Mouse (Mus musculus): ENCODE results near the gene Cnksr3.

Cnksr3 gene

DNA sequence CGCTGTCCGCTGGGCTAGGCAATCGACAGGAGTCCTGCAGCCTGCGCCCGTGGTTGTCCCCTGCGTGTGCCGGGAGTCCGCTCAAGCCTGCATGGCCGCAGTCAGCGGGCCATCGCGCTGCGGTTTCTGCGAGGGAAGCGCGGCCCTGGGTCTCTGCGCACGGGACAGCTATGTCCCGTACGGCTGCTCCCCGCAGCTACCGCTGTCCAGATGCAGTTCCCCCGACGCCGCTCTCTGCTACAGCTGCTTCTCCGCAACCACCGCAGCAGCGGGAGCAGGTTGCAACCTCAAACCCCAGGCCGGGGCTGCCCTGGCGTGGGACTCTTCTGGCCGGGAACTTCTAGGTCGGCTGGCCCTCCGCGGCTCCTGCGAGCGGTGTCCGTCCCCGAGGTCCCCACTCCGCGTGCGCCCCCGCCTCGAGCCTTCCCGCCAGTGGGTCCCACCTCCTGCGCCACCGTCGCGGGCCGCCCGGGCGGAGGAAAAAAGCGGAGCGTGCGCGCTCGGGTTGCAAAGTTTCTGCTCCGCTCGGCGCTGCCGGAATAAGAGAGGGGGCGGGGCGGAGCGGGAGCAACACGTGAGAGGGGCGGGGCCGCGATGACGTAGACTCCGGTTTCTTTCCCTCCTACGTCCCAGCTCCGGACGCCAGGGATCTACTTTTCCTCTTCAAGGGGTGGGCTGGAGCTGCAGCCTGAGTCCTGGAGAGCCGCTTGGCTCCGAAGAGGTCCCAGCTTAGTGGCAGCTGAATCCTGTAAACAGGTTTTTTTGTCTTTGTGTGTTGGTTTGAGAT, at the start of gene Cnksr3:
Gene Cnksr3, minus strand, starts transcription at position 542 of the 787 bp plus-strand sequence.
- peak; percentile 94 for DNase-seq (ENCODE audit: low spot score)

DNA sequence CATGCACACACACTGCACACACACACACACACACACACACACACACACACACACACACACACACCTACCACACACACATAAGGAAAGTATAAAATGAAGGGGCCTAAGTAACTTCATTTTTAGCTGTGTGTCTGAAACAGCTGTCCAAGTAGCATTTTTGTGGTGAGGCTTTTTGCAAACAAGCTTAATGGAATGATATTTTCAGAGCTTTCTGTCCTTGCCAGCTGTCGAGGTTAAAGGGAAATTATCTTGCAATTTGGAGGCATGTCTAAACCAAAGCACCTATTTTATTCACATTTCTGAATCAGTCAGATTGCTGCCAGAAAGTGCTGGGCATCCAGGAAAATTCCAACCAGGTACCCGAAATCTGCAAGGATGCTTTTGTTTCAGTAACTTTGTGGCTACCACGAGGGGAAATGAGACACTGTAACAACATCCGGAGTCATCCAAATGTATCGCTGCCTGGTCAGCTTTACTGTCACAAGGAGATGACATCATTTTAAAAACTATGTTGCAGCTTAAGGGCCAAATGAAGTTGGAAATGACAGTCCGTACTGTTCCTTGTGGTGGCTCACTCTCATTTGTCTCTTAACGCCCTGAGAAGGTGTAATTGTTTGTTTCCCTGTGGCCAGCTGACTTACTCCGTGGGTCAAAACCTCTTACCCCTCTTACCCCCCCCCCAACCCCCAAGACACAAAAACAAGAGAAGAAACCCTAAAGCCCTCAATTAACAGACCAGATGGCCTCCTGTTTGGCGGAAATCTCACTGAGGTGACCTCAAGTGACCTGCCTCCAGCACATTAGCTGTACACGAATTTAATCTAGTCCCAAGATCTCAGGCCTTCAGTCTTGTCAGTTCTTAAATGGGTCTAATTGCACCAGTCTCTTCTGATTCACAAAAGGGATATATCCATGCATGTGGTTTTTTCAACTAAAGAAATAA, 48.4 kb upstream of the Cnksr3 start:
- DNase-seq (ENCODE audit: low spot score) = no peak

DNA sequence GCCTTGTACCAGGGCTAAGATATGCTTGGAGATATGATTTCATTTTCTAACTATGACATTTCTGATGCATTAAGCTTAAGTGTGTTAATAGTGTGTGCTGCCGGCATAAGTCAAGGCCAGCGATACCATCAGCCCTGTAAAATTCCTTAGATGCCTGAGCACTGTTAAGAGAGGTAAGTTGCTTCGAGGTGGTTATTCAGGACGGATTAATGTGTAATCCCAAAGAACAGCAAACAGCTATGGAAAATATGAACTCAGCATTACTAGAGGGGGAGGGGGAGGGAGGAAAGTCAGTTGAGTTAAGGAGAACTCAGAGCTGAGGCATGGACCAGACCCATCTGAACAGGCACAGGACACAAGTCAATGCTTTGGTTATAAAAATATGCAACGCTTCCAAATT, 46.6 kb upstream of the Cnksr3 start:
- peak; percentile 52 for DNase-seq (ENCODE audit: low spot score)

DNA sequence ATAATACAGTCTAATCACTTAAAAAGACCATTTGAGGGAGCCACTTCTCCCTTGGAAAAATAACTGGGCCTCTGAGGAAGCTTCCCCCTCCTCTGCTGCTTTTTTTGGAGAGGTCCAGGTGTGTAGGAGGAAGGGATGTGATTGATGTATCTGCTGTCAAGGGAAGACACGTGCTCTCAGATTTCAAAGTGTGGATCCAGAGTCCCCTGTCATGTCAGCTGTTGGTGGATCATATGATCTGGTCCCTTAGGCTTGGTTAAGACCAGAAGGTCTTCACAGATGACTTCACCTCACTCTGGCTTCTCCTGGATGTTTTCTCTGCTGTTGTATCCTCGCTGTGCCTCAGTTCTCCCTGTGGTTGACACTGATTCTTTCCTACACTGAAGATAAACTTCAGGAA, 38.4 kb upstream of the Cnksr3 start:
- no peak for DNase-seq (ENCODE audit: low spot score)

- DNase-seq (ENCODE audit: low spot score) = no peak
Observed at GRCm38 (mm10) chr10:7234601-7235000, 22.6 kb upstream of the Cnksr3 start.

- DNase-seq (ENCODE audit: low spot score) = no peak
Observed at GRCm38 (mm10) chr10:7217551-7218127, 5.6 kb upstream of the Cnksr3 start.

GRCm38 (mm10) chr10:7214718-7215117, 2.7 kb upstream of the Cnksr3 start:
- DNase-seq (ENCODE audit: low spot score) = no peak

DNA sequence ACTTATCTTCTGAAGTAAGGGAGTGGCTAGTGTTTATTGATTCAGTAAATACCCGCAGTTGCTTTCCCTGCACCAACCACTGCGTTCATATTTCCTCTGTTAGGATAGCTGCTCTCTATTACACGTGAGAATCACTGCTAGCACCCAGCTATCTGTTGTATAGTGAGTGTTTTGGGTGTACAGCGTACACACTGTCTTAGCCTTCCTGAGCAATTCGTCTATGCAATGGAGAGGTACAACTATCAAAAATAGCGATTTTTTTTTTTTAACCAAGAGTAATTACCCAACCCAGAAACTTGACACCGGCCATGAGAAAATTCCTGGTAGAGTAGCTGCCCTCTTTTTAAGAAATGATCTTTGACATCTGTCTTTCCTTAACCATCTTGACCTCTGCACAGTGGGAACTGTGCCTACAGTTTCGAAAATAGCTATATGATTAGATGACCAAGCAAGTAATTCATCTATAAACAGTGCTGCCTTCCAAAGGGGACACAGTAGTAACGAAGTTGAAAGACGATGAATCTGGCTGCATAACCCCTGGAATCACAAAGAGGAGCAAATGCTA, 1.1 kb upstream of the Cnksr3 start:
- DNase-seq (ENCODE audit: low spot score) = no peak

DNA sequence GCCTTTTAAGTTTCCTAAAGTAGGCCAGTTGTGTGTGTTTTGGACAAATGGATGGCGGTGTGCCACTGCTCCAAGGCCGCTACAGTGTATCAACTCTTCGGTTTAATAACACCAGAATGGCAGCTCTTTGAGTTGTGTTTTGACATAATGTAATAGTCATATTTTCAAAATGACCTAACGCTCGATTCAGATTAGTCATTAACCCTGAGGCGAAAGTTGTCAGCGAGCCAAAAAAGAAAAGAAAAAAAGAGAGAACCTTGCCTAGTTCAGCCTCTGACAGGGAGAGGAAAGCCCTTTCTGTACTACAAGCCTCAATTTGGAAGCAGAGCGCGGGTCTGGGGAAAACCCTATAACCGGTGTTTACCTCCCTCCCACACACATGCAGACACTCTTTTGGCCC, 500 bp upstream of the Cnksr3 start:
- DNase-seq (ENCODE audit: low spot score) = no peak

- peak; percentile 80 for DNase-seq (ENCODE audit: low spot score)
Observed at GRCm38 (mm10) chr10:7210991-7211695, 894 bp downstream of the Cnksr3 start.

GRCm38 (mm10) chr10:7209691-7210455, 2.2 kb downstream of the Cnksr3 start:
- DNase-seq (ENCODE audit: low spot score) = no peak

DNA sequence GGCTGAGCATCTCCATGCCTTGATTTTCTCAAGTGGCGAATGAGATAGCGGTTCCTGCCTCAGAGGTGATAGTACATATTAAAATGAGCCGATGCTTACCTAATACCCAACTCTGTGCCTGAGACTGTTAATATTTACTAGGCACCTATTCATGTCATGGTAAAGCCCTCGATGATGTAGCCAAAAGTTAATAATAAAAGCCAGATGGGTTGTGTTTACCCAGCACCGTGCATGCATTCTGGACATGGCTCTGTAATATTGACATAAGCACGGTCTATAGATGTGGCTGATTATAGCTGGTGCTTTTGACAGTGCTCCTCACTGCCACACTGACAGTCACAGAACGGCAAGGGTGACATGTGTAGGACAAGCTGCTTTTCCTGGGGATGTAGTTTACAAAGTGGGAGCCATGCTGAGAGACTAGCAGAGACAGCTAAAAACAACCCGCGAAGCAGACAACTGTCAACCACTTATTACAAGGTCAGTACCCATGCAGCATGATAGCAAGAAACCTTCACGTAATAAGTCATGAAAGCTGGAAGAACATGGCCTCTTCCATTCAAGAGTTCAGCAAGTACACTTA, 3.1 kb downstream of the Cnksr3 start:
- no peak for DNase-seq (ENCODE audit: low spot score)

DNA sequence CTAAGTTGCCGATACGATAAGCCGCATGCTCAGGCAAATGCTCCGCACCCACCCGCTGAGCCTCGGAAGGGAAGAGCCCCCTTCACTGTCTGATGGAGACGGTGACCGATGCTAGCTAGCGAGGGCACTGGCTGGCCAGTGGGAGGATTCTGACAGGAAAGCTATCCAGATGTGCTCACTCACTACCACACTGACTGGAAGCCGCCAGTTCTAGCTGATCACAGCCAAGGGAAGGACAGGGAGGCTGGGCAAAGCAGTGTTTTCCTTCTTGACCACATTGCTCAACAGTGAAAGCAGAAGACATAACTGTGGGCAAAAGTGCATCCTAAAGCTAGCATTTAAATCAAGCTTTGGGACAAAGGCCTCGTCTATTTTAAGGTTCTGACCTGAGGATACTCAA, 4.7 kb downstream of the Cnksr3 start:
- no peak for DNase-seq (ENCODE audit: low spot score)

DNA sequence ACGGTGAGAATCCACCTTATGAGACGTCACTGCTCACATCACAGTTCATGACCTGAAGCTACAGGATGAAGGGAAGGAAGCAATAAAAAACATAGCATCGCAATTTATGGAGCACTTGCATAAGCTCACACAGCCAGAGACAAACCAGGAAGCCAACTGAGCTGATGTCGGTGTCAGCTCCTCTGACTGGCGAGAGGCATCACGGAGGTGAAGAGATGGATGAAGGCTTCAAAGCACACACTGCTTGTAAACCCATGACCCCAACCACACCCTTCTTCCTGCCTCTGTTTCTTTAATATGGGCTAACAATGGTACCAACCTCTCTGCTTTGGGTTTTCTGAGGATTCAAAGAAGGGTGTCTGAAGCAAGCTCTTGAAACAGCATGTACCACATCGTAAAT, 5.5 kb downstream of the Cnksr3 start:
- DNase-seq (ENCODE audit: low spot score) = no peak

DNA sequence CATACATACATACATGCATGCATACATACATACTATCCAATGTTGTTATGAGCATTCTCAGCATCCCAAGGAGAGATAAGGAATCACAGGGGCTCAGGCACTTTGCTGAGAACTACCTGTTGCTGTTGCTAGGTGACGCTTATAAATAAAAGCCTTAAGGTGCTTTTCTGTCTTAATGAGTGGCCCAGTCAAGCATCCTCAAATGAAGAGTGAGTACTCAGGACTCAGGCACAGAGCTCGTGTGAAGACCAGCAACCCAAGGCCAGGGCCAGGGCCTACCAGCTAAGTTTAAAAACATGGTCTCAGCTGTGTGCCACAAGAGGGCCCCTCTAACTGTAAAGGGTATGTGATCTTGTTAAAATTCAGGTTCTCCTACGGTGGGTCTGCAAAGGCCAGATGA, 6.5 kb downstream of the Cnksr3 start:
- no peak for DNase-seq (ENCODE audit: low spot score)

- DNase-seq (ENCODE audit: low spot score) = no peak
Observed at GRCm38 (mm10) chr10:7204953-7205352, 7.1 kb downstream of the Cnksr3 start.

GRCm38 (mm10) chr10:7202576-7202975, 9.5 kb downstream of the Cnksr3 start:
- no peak for DNase-seq (ENCODE audit: low spot score)

DNA sequence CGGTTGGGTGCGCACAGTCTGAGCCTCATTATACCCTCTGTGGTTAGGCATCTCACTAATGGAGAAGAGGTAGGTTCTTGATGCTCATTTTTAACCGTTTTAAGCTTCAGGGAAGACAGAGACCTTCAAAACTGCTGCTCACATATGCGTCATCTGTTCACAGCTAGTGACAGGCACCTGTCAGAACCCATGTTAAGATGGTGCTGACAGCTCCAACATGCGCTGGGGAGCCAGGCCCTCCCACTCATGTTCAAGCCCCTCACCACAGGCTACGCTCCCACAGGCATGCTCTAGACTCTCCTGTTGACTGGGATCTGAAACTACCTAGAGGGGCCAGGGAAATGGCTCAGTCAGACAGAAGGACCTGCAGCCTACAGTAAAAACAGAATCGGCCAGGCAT, 11.4 kb downstream of the Cnksr3 start:
- no peak for DNase-seq (ENCODE audit: low spot score)

GRCm38 (mm10) chr10:7198201-7198600, 13.8 kb downstream of the Cnksr3 start:
- DNase-seq (ENCODE audit: low spot score) = no peak

- no peak for DNase-seq (ENCODE audit: low spot score)
Observed at GRCm38 (mm10) chr10:7197733-7198132, 14.3 kb downstream of the Cnksr3 start.

Measured in yolk sac, embryonic 10.5 days (tissue).